Mouse (Mus musculus) embryonic facial prominence, embryonic 15.5 days (tissue): Measurements from ENCODE around the gene Limch1. TPM values are rescaled to one million over a fixed set of nuclear protein-coding genes. Genes with fewer than 3 reads are reported as not detected.

Source experiments
- ATAC-seq: fragments of 200-750 bp; cut with Nextera tagmentation; 2 replicates; pipeline ENCODE4 v1.8.0; 2017; ENCODE audit warnings: low read depth, moderate TSS enrichment; ENCODE audit not compliant: insufficient number of reproducible peaks, low FRiP score, low TSS enrichment
- H3K27ac ChIP-seq: fragments of 300-500 bp; sonication (generic); replicated peaks from 2 replicates; pipeline ENCODE4 v1.5.1; 2015; ENCODE audit warnings: mild to moderate bottlenecking, inconsistent platforms
- H3K27me3 ChIP-seq: fragments of 300-500 bp; sonication (generic); 2 replicates; pipeline ENCODE4 v1.6.1; 2015; ENCODE audit warnings: inconsistent platforms
- H3K36me3 ChIP-seq: fragments of 300-500 bp; sonication (generic); 2 replicates; pipeline ENCODE4 v1.6.1; 2015; ENCODE audit warnings: mild to moderate bottlenecking, inconsistent platforms
- H3K4me1 ChIP-seq: fragments of 300-500 bp; sonication (generic); 2 replicates; pipeline ENCODE4 v1.6.1; 2015; ENCODE audit warnings: inconsistent platforms
- H3K4me2 ChIP-seq: fragments of 300-500 bp; sonication (generic); replicated peaks from 2 replicates; pipeline ENCODE4 v1.6.1; 2015; ENCODE audit warnings: mild to moderate bottlenecking, inconsistent platforms
- H3K4me3 ChIP-seq: fragments of 300-500 bp; sonication (generic); replicated peaks from 2 replicates; pipeline ENCODE4 v1.5.1; 2015; ENCODE audit warnings: mild to moderate bottlenecking, inconsistent platforms
- H3K9ac ChIP-seq: fragments of 300-500 bp; sonication (generic); 2 replicates; pipeline ENCODE4 v1.6.1; 2015; ENCODE audit warnings: inconsistent platforms
- H3K9me3 ChIP-seq: fragments of 300-500 bp; sonication (generic); replicated peaks from 2 replicates; pipeline ENCODE4 v1.6.1; 2016; ENCODE audit warnings: inconsistent platforms
- WGBS: fragments of 180-500 bp; shearing (Covaris S2); methylation state at CpG from one replicate; pipeline ENCODE4 v1.1.7; 2015; 5-methylcytosine and 5-hydroxymethylcytosine counted together
- polyA plus RNA-seq: library from polyadenylated mRNA; unstranded; fragments of >200 nt; fragmentation: Nextera tagmentation; extraction: Ambion mirVana; gene quantifications from 2 replicates; pipeline ENCODE4 v1.2.1, GENCODE M21; 2015

Limch1 gene
- polyA plus RNA-seq, 1 experiment from 2014 or later = 85.9 TPM

- Histone ChIP-seq H3K9ac (no peak overlapping the region), H3K4me2 (no peak overlapping the region), H3K27ac (no peak overlapping the region), H3K4me1 (peaks cover 25% of the 10 kb centered on the region), H3K9me3 (no peaks in the 10 kb centered on the region), H3K27me3 (no peaks in the 10 kb centered on the region), H3K4me3 (no peak overlapping the region), H3K36me3 (no peaks in the 10 kb centered on the region)
- no peak for ATAC-seq
- WGBS = 68% methylated on average over 7 of the region's 7 CpGs
These were observed 26.7 kb upstream of the Limch1 start for GRCm38 (mm10) chr5:66718880-66719279.

- Histone ChIP-seq H3K9me3 (no peaks in the 10 kb centered on the region), H3K9ac (no peak overlapping the region), H3K4me1 (peaks cover 21% of the 10 kb centered on the region), H3K27ac (peak overlapping the region; percentile 44), H3K27me3 (no peaks in the 10 kb centered on the region), H3K4me2 (no peak overlapping the region), H3K36me3 (no peaks in the 10 kb centered on the region), H3K4me3 (no peak overlapping the region)
- 7% methylated on average over 5 of the region's 5 CpGs for WGBS
- ATAC-seq = peak; percentile 31; the same call in 1 of the 2 replicates
These were observed 24.7 kb upstream of the Limch1 start for GRCm38 (mm10) chr5:66720921-66721320.

DNA sequence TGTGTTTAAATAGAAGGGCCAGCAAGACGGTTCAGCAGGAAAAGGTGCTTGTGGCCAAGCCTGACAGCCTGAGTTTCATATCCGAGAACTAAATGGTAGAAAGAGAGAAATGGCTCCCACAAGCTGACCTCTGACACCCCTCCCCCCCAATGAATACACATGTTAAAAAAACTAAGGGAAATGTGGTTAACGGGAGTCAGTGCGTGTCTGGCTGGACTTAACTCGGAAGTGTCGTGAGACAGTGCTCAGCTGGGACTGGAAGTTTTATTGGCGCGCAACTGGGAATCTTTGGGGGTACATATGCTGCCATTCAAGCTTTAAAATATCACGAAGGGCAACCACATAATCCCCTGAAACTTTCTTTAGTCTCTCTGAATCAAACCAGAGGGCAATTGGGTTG lies 23.0 kb upstream of the Limch1 start:
- H3K9ac ChIP-seq = no peak overlapping the region
- no peaks in the 10 kb centered on the region for H3K9me3 ChIP-seq
- no peak overlapping the region for H3K4me3 ChIP-seq
- no peaks in the 10 kb centered on the region for H3K27me3 ChIP-seq
- peaks cover 17% of the 10 kb centered on the region for H3K4me1 ChIP-seq
- no peak overlapping the region for H3K27ac ChIP-seq
- 70% methylated on average over 9 of the region's 9 CpGs for WGBS
- H3K36me3 ChIP-seq = no peaks in the 10 kb centered on the region
- ATAC-seq = no peak
- H3K4me2 ChIP-seq = no peak overlapping the region

GRCm38 (mm10) chr5:66723037-66723436 lies 22.6 kb upstream of the Limch1 start:
- Histone ChIP-seq H3K4me1 (peaks cover 13% of the 10 kb centered on the region), H3K9ac (no peak overlapping the region), H3K36me3 (no peaks in the 10 kb centered on the region), H3K4me3 (no peak overlapping the region), H3K9me3 (no peaks in the 10 kb centered on the region), H3K27me3 (no peaks in the 10 kb centered on the region), H3K27ac (no peak overlapping the region), H3K4me2 (no peak overlapping the region)
- WGBS = 39% methylated on average over 4 of the region's 4 CpGs
- ATAC-seq = 0 out of 2 replicates have a peak, but pooled peaks have one; percentile 37

- no peak overlapping the region for H3K9ac ChIP-seq
- WGBS = 80% methylated on average over 3 of the region's 3 CpGs
- no peaks in the 10 kb centered on the region for H3K9me3 ChIP-seq
- no peak for ATAC-seq
- H3K4me1 ChIP-seq = peaks cover 8% of the 10 kb centered on the region; the same call in 1 of the 2 replicates
- H3K4me3 ChIP-seq = no peak overlapping the region
- 0 out of 2 replicates have a peak overlapping the region, but pooled peaks have one; percentile 29 for H3K27ac ChIP-seq
- H3K27me3 ChIP-seq = no peaks in the 10 kb centered on the region
- H3K4me2 ChIP-seq = no peak overlapping the region
- no peaks in the 10 kb centered on the region for H3K36me3 ChIP-seq
These were observed 22.0 kb upstream of the Limch1 start for GRCm38 (mm10) chr5:66723626-66724025.

- no peaks in the 10 kb centered on the region for H3K4me1 ChIP-seq
- H3K9ac ChIP-seq = no peak overlapping the region
- no peak for ATAC-seq
- no peaks in the 10 kb centered on the region for H3K27me3 ChIP-seq
- no peaks in the 10 kb centered on the region for H3K36me3 ChIP-seq
- H3K4me2 ChIP-seq = no peak overlapping the region
- 93% methylated on average over 4 of the region's 4 CpGs for WGBS
- H3K4me3 ChIP-seq = no peak overlapping the region
- H3K9me3 ChIP-seq = no peaks in the 10 kb centered on the region
- H3K27ac ChIP-seq = no peak overlapping the region
These were observed 16.3 kb upstream of the Limch1 start for GRCm38 (mm10) chr5:66729306-66729705.

DNA sequence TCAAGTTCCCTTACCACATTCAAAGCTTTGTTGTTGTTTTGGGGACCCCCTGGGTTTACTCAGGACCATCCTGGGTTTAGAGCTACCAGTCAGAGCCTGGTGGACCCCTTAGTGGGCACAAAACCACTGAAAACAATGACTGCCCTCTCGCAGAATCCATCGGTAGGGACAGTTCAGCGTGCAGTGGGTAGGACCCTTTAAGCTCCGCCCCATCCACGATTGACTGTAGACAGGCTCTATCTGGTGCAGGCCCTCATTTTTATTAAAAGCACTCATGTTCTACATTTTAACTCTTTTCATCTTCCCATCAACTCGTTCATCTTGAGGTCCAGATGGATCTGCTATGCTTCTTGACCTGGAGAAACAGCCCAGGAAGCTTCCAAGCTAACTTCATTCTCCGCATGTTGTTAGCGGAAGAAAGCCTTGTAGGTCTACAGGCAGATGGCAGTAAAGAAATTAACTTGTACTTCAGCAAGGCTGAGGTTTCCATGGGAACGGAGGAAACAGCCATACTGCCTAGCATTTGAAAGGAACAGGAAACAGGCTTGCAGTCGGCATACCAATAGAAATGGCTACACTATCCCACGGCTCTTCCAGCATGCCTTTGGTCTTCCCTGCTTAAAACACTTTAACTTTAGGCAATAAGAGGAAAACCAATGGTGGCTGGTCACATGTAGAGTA lies 14.9 kb upstream of the Limch1 start:
- H3K4me1 ChIP-seq = no peaks in the 10 kb centered on the region
- no peak overlapping the region for H3K4me2 ChIP-seq
- no peaks in the 10 kb centered on the region for H3K9me3 ChIP-seq
- H3K4me3 ChIP-seq = no peak overlapping the region
- H3K27me3 ChIP-seq = no peaks in the 10 kb centered on the region
- H3K9ac ChIP-seq = no peak overlapping the region
- no peak for ATAC-seq
- H3K27ac ChIP-seq = no peak overlapping the region
- no peaks in the 10 kb centered on the region for H3K36me3 ChIP-seq
- 39% methylated on average over 11 of the region's 11 CpGs for WGBS

DNA sequence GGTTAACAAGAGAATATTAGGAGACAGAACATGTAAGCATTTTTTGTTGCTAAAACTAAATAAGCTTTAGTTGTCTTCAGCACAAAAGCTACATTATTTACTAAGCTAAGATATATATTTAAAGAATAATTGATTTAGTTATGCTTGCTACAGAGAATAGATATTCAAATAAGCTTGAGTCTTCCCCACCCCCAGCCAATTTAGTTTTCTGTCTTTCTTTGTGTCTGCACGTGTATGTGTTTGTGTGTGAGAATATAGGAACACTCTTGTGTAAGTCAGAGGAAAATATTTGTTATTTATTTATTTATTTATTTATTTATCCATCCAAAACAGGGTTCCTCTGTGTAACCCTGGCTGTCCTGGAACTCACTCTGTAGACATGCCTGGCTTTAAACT lies 14.3 kb upstream of the Limch1 start:
- WGBS = 85% methylated on average over 1 of the region's 1 CpGs
- H3K27ac ChIP-seq = no peak overlapping the region
- no peak overlapping the region for H3K4me2 ChIP-seq
- no peaks in the 10 kb centered on the region for H3K27me3 ChIP-seq
- no peaks in the 10 kb centered on the region for H3K9me3 ChIP-seq
- H3K36me3 ChIP-seq = no peaks in the 10 kb centered on the region
- no peak overlapping the region for H3K4me3 ChIP-seq
- no peak overlapping the region for H3K9ac ChIP-seq
- ATAC-seq = no peak
- no peaks in the 10 kb centered on the region for H3K4me1 ChIP-seq

DNA sequence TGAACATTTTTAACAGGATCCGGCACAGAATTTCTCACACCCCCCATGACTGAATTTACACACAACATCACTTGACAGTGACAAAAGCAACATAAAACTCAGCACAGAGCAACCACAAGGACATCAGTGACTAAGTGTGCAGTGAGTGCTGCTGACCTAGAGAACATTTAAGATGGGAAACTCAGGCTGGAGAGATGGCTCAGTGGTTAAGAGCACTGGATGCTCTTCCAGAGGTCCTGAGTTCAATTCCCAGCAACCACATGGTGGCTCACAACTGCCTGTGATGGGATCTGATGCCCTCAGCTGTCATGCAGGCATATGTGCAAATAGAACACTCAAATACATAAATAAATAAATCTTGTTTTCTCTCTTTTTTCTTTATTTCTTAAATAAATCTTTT lies 12.1 kb upstream of the Limch1 start:
- ATAC-seq = no peak
- no peaks in the 10 kb centered on the region for H3K36me3 ChIP-seq
- WGBS = 91% methylated on average over 1 of the region's 1 CpGs
- no peaks in the 10 kb centered on the region for H3K9me3 ChIP-seq
- no peak overlapping the region for H3K4me3 ChIP-seq
- no peaks in the 10 kb centered on the region for H3K4me1 ChIP-seq
- no peak overlapping the region for H3K4me2 ChIP-seq
- no peak overlapping the region for H3K9ac ChIP-seq
- no peaks in the 10 kb centered on the region for H3K27me3 ChIP-seq
- H3K27ac ChIP-seq = no peak overlapping the region

- 94% methylated on average over 3 of the region's 3 CpGs for WGBS
- H3K27me3 ChIP-seq = no peaks in the 10 kb centered on the region; the same call in 1 of the 2 replicates
- H3K9me3 ChIP-seq = no peaks in the 10 kb centered on the region
- no peak overlapping the region for H3K9ac ChIP-seq
- H3K4me1 ChIP-seq = no peaks in the 10 kb centered on the region
- H3K27ac ChIP-seq = no peak overlapping the region
- no peak overlapping the region for H3K4me2 ChIP-seq
- ATAC-seq = no peak
- no peaks in the 10 kb centered on the region for H3K36me3 ChIP-seq
- H3K4me3 ChIP-seq = no peak overlapping the region
These were observed 6.3 kb upstream of the Limch1 start for GRCm38 (mm10) chr5:66739376-66739775.

DNA sequence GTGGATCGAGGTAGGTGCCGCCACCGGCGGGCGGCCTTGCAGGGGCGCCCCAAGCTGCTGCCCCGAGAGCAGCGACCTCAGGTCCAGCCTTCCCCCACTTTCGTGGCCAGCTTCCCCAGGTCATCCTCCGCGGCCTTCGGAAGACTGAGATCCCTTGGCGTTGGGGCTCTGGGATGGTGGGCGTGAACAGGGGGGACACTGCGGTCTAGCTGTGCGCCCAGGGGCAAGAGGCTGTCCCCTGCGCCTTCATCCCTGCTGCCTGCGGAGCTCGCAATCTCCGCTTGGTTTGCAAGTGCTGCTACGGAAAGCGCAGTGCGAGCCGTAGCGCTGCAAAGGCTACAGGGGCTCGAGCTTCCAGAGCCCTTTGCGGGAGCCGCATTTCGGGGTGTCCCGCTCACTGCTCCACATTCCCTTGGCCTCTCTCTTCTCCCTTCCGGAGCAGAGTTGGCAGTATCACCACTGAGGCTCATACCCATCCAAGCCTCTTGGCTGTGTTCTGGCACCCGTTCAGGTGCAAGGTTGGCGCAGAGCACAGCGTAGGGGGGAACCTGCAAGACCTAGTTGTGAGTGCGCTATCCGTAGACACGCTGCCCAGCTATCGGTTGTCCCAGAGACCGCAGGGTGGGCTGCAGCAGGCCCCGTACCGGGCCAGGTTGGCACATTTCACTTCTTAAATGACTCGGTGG lies 512 bp downstream of the Limch1 start:
- peaks cover 25% of the 10 kb centered on the region for H3K4me1 ChIP-seq
- peak overlapping the region; percentile 61 for H3K4me3 ChIP-seq
- H3K27ac ChIP-seq = peak overlapping the region; percentile 13; the same call in 1 of the 2 replicates
- peak overlapping the region; percentile 79 for H3K4me2 ChIP-seq
- no peaks in the 10 kb centered on the region for H3K9me3 ChIP-seq
- ATAC-seq = peak; percentile 64
- H3K9ac ChIP-seq = peak overlapping the region; percentile 26
- under 1% methylated on average over 42 of the region's 42 CpGs for WGBS
- peaks cover 6% of the 10 kb centered on the region; the same call in 1 of the 2 replicates for H3K27me3 ChIP-seq
- no peaks in the 10 kb centered on the region for H3K36me3 ChIP-seq
